Mouse (Mus musculus): Measurements from ENCODE around the gene Prkg1. TPM values are rescaled to one million over a fixed set of nuclear protein-coding genes. Genes with fewer than 3 reads are reported as not detected.

Gene Prkg1
- total and polyA plus RNA-seq, 2 experiments from 2014 or later, result 5.1 to 9.9 TPM

DNA sequence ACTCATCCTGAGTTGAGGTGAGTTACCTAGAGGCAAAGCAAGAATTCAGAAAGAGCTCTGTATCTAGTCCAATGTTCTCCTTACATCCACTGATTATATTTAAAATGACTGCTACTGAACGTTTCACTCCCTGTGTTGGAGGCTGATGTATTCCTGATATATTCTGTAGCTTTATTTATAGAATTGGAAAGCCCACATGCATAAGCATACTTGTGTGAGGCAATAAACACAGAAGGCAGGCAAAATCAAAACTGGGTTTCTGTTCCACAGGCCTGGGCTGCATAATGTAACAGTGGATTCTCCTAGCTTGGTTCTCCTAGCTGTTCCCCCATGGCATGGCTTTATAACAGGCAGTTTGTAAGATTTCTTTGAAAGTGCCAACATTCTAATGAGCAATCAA, 368.7 kb downstream of the Prkg1 start:
- no peak overlapping the region for H3K4me3 ChIP-seq (ENCODE audit: low read depth, low read length)
- no peak for ATAC-seq (ENCODE audit: low FRiP score)
- H3K4me1 ChIP-seq (ENCODE audit: insufficient read depth, low read length), result no peaks in the 10 kb centered on the region
- no peaks in the 10 kb centered on the region for H3K27me3 ChIP-seq (ENCODE audit: insufficient read depth, low read length)
- no peak overlapping the region for H3K27ac ChIP-seq (ENCODE audit: low read depth, low read length)
- H3K4me2 ChIP-seq (ENCODE audit: low read depth, low read length, poor library complexity, severe bottlenecking), result no peak overlapping the region
- DNase-seq (ENCODE audit: low spot score), result no peak
- no peaks in the 10 kb centered on the region for H3K9me3 ChIP-seq (ENCODE audit: low read length)
- H3K9ac ChIP-seq (replicated peaks; ENCODE audit: low read length, poor library complexity, severe bottlenecking), result no peak overlapping the region
- no peak for TF ChIP-seq CTCF (IDR thresholded peaks at IDR 0.05)
- WGBS, result 68% methylated on average over 1 of the region's 1 CpGs
- no peaks in the 10 kb centered on the region for H3K36me3 ChIP-seq (ENCODE audit: insufficient read depth, low read length)

- WGBS, result 82% methylated on average over 3 of the region's 3 CpGs
Measured at GRCm38 (mm10) chr19:31385353-31385752, 379.5 kb downstream of the Prkg1 start.

DNA sequence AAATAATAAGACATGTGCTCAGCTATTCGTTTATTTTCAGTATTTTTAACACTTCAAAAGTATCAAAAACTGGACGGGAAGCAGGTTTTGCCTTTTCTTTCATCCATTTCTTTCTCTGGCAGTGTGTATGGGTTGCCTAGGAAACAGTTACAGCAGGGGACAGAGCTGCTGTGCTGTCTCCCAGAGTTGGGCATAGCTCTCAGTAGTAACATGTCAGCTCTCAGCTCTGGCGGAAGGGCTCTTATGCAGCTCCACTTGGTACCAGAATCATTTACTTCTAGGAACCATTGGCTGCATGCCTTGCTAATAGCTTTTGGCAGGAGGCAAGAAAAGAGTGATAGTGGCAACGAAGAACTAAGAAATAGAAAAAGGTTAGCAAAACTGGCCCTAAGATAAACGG, 381.0 kb downstream of the Prkg1 start:
- H3K4me1 ChIP-seq (ENCODE audit: insufficient read depth, low read length), result peaks cover 4% of the 10 kb centered on the region; the same call in 1 of the 2 replicates
- peak overlapping the region; percentile 67 for H3K27ac ChIP-seq (ENCODE audit: low read depth, low read length)
- no peaks in the 10 kb centered on the region for H3K27me3 ChIP-seq (ENCODE audit: insufficient read depth, low read length)
- WGBS, result 25% methylated on average over 5 of the region's 5 CpGs
- no peak overlapping the region for H3K4me2 ChIP-seq (ENCODE audit: low read depth, low read length, poor library complexity, severe bottlenecking)
- DNase-seq (ENCODE audit: low spot score) (peak; percentile 77), ATAC-seq (ENCODE audit: low FRiP score) (peak; percentile 88)
- H3K4me3 ChIP-seq (ENCODE audit: low read depth, low read length), result no peak overlapping the region
- H3K9me3 ChIP-seq (ENCODE audit: low read length), result no peaks in the 10 kb centered on the region
- no peak for TF ChIP-seq CTCF (IDR thresholded peaks at IDR 0.05)
- no peaks in the 10 kb centered on the region for H3K36me3 ChIP-seq (ENCODE audit: insufficient read depth, low read length)
- no peak overlapping the region for H3K9ac ChIP-seq (replicated peaks; ENCODE audit: low read length, poor library complexity, severe bottlenecking)

More at GRCm38 (mm10) chr19:31385353-31385752, 379.5 kb downstream of the Prkg1 start:
- TF ChIP-seq CTCF (IDR thresholded peaks at IDR 0.05), result no peak
- Histone ChIP-seq H3K4me2 (ENCODE audit: low read depth, low read length, poor library complexity, severe bottlenecking) (no peak overlapping the region), H3K4me1 (ENCODE audit: insufficient read depth, low read length) (peaks cover 4% of the 10 kb centered on the region; the same call in 1 of the 2 replicates), H3K27ac (ENCODE audit: low read depth, low read length) (no peak overlapping the region), H3K9me3 (ENCODE audit: low read length) (no peaks in the 10 kb centered on the region), H3K27me3 (ENCODE audit: insufficient read depth, low read length) (no peaks in the 10 kb centered on the region), H3K4me3 (ENCODE audit: low read depth, low read length) (no peak overlapping the region), H3K36me3 (ENCODE audit: insufficient read depth, low read length) (no peaks in the 10 kb centered on the region), H3K9ac (replicated peaks; ENCODE audit: low read length, poor library complexity, severe bottlenecking) (no peak overlapping the region)
- DNase-seq (ENCODE audit: low spot score) (no peak), ATAC-seq (ENCODE audit: low FRiP score) (no peak)

- Histone ChIP-seq H3K9ac (replicated peaks; ENCODE audit: low read length, poor library complexity, severe bottlenecking) (no peak overlapping the region), H3K9me3 (ENCODE audit: low read length) (no peaks in the 10 kb centered on the region), H3K27ac (ENCODE audit: low read depth, low read length) (no peak overlapping the region), H3K4me2 (ENCODE audit: low read depth, low read length, poor library complexity, severe bottlenecking) (no peak overlapping the region), H3K4me1 (ENCODE audit: insufficient read depth, low read length) (no peaks in the 10 kb centered on the region), H3K27me3 (ENCODE audit: insufficient read depth, low read length) (no peaks in the 10 kb centered on the region), H3K4me3 (ENCODE audit: low read depth, low read length) (no peak overlapping the region), H3K36me3 (ENCODE audit: insufficient read depth, low read length) (no peaks in the 10 kb centered on the region)
- WGBS, result 86% methylated on average over 1 of the region's 1 CpGs
- ATAC-seq (ENCODE audit: low FRiP score) (no peak), DNase-seq (ENCODE audit: low spot score) (no peak)
- TF ChIP-seq CTCF (IDR thresholded peaks at IDR 0.05), result no peak
Measured at GRCm38 (mm10) chr19:31370106-31370505, 394.7 kb downstream of the Prkg1 start.

GRCm38 (mm10) chr19:31369116-31369515, 395.7 kb downstream of the Prkg1 start:
- H3K4me1 ChIP-seq (ENCODE audit: insufficient read depth, low read length), result no peaks in the 10 kb centered on the region
- H3K36me3 ChIP-seq (ENCODE audit: insufficient read depth, low read length), result no peaks in the 10 kb centered on the region
- no peak overlapping the region for H3K9ac ChIP-seq (replicated peaks; ENCODE audit: low read length, poor library complexity, severe bottlenecking)
- DNase-seq (ENCODE audit: low spot score), result no peak
- H3K4me3 ChIP-seq (ENCODE audit: low read depth, low read length), result no peak overlapping the region
- no peak overlapping the region for H3K4me2 ChIP-seq (ENCODE audit: low read depth, low read length, poor library complexity, severe bottlenecking)
- H3K9me3 ChIP-seq (ENCODE audit: low read length), result no peaks in the 10 kb centered on the region
- no peaks in the 10 kb centered on the region for H3K27me3 ChIP-seq (ENCODE audit: insufficient read depth, low read length)
- no peak for TF ChIP-seq CTCF (IDR thresholded peaks at IDR 0.05)
- ATAC-seq (ENCODE audit: low FRiP score), result no peak
- 90% methylated on average over 1 of the region's 1 CpGs for WGBS
- H3K27ac ChIP-seq (ENCODE audit: low read depth, low read length), result no peak overlapping the region

- no peaks in the 10 kb centered on the region for H3K9me3 ChIP-seq (ENCODE audit: low read length)
- no peaks in the 10 kb centered on the region for H3K4me1 ChIP-seq (ENCODE audit: insufficient read depth, low read length)
- H3K27ac ChIP-seq (ENCODE audit: low read depth, low read length), result no peak overlapping the region
- no peaks in the 10 kb centered on the region for H3K27me3 ChIP-seq (ENCODE audit: insufficient read depth, low read length)
- no peak overlapping the region for H3K9ac ChIP-seq (replicated peaks; ENCODE audit: low read length, poor library complexity, severe bottlenecking)
- no peak overlapping the region for H3K4me3 ChIP-seq (ENCODE audit: low read depth, low read length)
- H3K36me3 ChIP-seq (ENCODE audit: insufficient read depth, low read length), result no peaks in the 10 kb centered on the region
- H3K4me2 ChIP-seq (ENCODE audit: low read depth, low read length, poor library complexity, severe bottlenecking), result no peak overlapping the region
- DNase-seq (ENCODE audit: low spot score) (no peak), ATAC-seq (ENCODE audit: low FRiP score) (no peak)
- no peak for TF ChIP-seq CTCF (IDR thresholded peaks at IDR 0.05)
- 74% methylated on average over 4 of the region's 4 CpGs for WGBS
Measured at GRCm38 (mm10) chr19:31362051-31362450, 402.8 kb downstream of the Prkg1 start.

Measured in midbrain, postnatal 0 days (tissue).